Mouse (Mus musculus) skeletal muscle tissue, adult 2 months (tissue): ENCODE data around the gene Gm28047.
A peak's percentile ranks its signal among the peaks of the same experiment; 100 is the strongest.

Source experiments
- DNase-seq: peaks from one replicate; pipeline ENCODE4 v3.0.0-alpha.2; 2012; ENCODE audit warnings: low read depth, low spot score

Gene Gm28047

GRCm38 (mm10) chr15:102547478-102547877 is 77.4 kb downstream of the Gm28047 start:
- DNase-seq: no peak

GRCm38 (mm10) chr15:102546677-102547427 is 78.0 kb downstream of the Gm28047 start:
- DNase-seq: peak; percentile 48

GRCm38 (mm10) chr15:102546246-102546645 is 78.6 kb downstream of the Gm28047 start:
- DNase-seq: no peak

- DNase-seq: no peak
Measured at GRCm38 (mm10) chr15:102544801-102545200, 80.1 kb downstream of the Gm28047 start.

- DNase-seq: no peak
Measured at GRCm38 (mm10) chr15:102533926-102534325, 90.9 kb downstream of the Gm28047 start.

- no peak for DNase-seq
Measured at GRCm38 (mm10) chr15:102532106-102532900, 92.6 kb downstream of the Gm28047 start.

GRCm38 (mm10) chr15:102531586-102531985 is 93.3 kb downstream of the Gm28047 start:
- DNase-seq: no peak

- no peak for DNase-seq
Measured at GRCm38 (mm10) chr15:102530566-102530965, 94.3 kb downstream of the Gm28047 start.

GRCm38 (mm10) chr15:102528396-102528795 is 96.5 kb downstream of the Gm28047 start:
- DNase-seq: no peak

- no peak for DNase-seq
Measured at GRCm38 (mm10) chr15:102527936-102528335, 96.9 kb downstream of the Gm28047 start.

GRCm38 (mm10) chr15:102526111-102527002 is 98.5 kb downstream of the Gm28047 start:
- no peak for DNase-seq

GRCm38 (mm10) chr15:102524892-102525485 is 99.9 kb downstream of the Gm28047 start, which contains the start of gene Npff:
TSS of gene Npff (minus strand) at chr15:102524942.
- DNase-seq: peak; percentile 54

- no peak for DNase-seq
Measured at GRCm38 (mm10) chr15:102521480-102521879, 103.4 kb downstream of the Gm28047 start.

- no peak for DNase-seq
Measured at GRCm38 (mm10) chr15:102520416-102520815, 104.5 kb downstream of the Gm28047 start.

- no peak for DNase-seq
Measured at GRCm38 (mm10) chr15:102519211-102520141, 105.4 kb downstream of the Gm28047 start.

GRCm38 (mm10) chr15:102518859-102519201 is 106.0 kb downstream of the Gm28047 start:
- no peak for DNase-seq

GRCm38 (mm10) chr15:102517976-102518858 is 106.7 kb downstream of the Gm28047 start, which contains the start of gene Tarbp2:
TSS of gene Tarbp2 (plus strand) at chr15:102518192.
- peak; percentile 99 for DNase-seq

- no peak for DNase-seq
Measured at GRCm38 (mm10) chr15:102517631-102517975, 107.3 kb downstream of the Gm28047 start.

GRCm38 (mm10) chr15:102516728-102517404 is 108.0 kb downstream of the Gm28047 start, which contains the start of gene Map3k12:
TSS of gene Map3k12 (minus strand) at chr15:102517064.
- peak; percentile 57 for DNase-seq
